Mouse (Mus musculus): ENCODE results near the gene Tfap2c.
A peak's percentile ranks its signal among the peaks of the same experiment; 100 is the strongest.

The Tfap2c gene

GRCm38 (mm10) chr2:172551872-172552271 is 2.5 kb downstream of the Tfap2c start:
- peak in 1 of 2 experiments; percentile 13 for DNase-seq

DNA sequence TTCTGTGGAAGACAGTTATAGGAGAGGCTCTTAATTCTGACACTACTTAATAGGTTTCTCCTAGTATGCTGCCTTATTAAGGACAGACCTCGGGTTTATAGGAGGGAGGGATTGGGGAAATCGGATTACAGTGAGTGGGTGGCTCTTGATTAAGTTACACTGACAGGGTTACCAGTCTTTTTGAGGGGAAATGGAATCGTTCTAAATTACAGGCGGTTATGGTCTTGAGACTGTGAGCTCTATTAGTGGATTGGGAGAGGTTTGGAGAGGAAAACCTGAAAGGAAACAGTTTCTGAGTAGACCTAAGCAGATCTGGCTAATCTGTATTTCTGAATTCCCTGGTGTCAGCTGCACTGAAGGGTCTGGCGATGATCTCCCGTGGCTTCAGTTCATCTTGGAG is 3.3 kb downstream of the Tfap2c start:
- DNase-seq, result no peak

GRCm38 (mm10) chr2:172554211-172554610 is 4.8 kb downstream of the Tfap2c start:
- no peak for DNase-seq

DNA sequence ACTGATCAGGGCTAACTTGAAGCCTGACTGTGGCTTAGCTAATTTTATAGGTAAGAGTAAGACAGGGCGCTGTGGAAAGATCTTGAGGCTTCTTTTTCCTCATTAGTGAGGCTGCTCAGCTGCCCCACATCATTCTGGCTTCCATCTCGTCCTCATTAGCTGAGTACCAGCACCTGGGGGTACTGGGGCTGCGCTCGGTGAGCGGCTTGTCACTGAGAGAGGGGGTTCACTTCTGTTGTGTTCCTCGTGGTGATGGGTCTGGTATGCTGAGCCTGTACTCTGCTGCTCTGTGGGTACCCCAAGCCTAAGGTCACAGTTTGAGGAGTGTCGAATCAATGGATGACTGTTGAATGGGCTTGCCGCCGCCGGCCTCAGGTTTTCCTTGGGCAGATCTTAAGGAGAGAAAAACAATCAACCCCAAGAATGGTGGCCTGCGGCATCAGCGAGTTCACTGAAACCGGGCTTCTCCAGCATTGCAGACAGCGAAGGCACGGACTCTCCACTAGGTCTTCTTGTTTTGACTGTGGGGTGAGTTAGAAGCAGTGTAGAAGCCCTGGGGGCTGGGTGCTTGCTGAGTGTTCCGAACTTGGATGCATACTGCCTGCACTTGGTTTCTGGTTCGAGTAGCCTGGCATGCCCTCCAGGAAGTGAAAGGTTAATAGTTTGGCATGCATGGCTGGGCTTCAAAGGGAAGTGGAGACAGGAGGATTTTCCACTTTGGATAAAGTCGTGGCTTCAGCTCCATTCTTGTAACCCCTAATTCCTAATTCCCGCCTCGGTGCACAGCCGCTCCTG is 9.5 kb downstream of the Tfap2c start:
- DNase-seq, result no peak

- DNase-seq, result no peak
These were observed 11.6 kb downstream of the Tfap2c start for GRCm38 (mm10) chr2:172561016-172561415.

- DNase-seq, result no peak
These were observed 18.4 kb downstream of the Tfap2c start for GRCm38 (mm10) chr2:172567835-172568234.

DNA sequence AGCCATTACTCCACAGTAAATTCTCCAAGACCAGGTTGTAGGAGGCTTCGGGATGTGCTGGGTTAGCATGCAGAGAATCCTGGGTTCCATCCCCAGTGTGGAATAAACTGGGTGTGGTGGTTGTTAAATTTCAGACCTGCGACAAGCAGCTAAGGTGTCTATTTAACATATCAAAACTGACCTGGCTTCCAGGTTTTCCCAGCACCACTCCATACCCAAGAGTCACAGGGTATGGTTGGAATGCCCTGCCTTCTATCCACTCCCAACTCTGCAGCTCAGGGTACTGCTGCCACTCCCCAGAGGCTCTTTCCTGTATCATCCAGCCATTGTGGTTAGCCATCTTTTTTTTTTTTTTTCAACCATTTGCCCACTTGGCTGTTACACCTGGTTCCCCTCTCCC is 19.1 kb downstream of the Tfap2c start:
- no peak for DNase-seq

DNA sequence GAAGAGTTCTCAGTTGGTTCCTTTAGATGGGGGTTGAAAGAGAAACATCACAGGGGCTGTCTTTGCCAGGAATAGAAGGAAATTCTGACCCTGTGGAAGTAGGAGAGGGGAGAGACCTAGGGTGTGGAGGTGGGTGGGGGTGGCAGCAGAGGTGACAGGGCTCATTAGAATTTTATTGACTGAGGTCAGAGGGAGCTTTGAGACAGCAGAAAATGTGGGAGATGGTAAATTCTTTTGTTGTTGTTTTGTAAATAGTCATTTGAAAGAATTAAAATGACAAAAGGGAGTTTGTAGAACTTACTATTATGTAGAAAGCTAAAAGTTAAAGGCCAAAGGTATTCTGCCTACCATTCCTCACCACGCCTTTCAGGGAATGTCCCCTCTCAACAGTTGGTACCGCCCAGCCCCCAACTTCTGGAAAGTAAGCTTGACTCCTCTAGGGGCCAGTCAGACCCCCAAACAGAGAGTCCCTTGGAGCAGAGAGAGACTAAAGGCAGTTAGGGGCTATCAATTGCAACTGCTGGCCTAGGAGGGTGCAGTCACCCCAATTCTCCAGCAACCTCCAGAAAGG is 27.9 kb downstream of the Tfap2c start:
- DNase-seq, result no peak

- DNase-seq, result peak; percentile 85 to 89
These were observed 29.8 kb downstream of the Tfap2c start for GRCm38 (mm10) chr2:172579221-172579620.

GRCm38 (mm10) chr2:172580536-172581265 is 31.3 kb downstream of the Tfap2c start:
- peak; percentile 38 to 42 for DNase-seq

- DNase-seq, result no peak
These were observed 33.9 kb downstream of the Tfap2c start for GRCm38 (mm10) chr2:172583312-172583711.

DNA sequence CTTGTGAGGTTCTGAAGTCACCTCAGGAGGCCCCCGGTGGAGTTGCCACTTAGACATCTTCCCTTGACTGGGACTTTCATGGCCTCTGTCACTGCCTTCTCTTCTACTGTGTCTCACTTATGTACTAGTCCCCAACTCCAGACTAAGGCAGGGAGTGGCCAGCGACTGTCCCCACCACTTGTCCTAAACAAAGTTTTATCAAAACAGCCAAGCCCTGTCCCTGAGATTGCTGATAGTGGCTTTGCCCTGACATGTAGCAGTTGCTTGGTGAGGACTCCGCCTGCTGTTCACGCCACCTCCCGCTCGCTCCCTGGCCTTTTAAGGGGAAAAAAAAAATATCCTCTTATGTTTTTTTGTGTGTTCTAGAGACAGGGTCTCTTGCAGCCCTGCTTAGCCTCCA is 35.9 kb downstream of the Tfap2c start:
- DNase-seq, result no peak

- DNase-seq, result no peak
These were observed 39.7 kb downstream of the Tfap2c start for GRCm38 (mm10) chr2:172589048-172589447.

DNA sequence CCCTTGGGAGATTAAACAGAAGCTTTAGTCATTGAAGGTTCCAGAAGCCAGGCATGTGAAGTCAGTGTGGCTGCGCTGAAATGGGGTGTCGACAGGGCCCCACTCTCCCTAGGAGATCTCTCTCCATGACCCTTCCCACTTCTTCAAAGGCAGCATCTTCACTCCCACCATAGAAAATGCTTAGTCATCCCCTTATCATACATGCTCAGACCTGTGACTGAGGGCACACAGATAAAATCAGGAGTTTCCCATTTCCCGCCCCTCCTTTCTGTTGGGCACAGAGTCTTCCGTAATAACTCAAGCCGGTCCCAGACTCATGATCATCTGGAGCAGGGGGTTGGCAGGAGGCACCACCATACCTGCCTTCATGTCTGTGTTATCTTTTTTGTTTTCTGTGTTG is 41.4 kb downstream of the Tfap2c start:
- no peak for DNase-seq

DNA sequence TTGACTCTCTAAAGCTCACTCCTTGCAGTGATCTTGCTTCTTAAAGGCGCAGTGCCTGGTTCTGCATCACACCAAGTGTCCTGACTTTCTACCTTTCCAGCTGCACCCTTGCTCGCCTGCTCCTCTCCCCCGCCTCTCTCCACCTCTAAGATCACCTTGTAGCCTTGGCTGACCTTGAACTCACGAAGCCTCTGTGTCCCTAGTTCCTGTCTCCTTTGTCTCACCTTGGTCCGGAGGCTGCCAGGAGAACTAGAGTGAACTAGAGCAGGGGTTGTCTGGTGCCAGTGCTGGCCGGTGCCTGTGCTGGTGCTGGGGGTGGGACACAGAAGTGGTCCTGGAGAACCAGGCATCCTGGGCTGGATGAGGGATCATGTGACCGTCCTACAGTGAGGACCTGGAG is 44.9 kb downstream of the Tfap2c start:
- no peak for DNase-seq

- no peak for DNase-seq
These were observed 47.7 kb downstream of the Tfap2c start for GRCm38 (mm10) chr2:172597056-172597455.

DNA sequence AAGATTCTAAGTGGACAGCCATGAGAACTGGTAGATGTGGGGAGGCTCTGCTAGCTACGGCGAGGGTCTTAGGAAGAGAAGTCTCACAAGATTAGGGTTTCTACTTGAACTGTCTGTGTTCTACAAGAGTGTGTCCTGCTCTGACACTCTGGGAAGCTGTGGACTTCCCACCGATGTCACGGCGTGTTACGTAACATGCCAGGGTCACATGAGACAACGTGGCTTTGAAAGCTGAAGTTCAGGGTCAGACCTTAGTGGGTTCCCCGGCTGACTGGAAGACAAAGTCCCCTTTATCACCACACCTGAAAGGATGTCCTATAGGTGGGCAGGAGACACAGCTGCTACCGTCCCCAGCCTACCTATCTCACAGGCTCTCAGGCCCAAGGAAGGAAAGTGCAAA is 48.5 kb downstream of the Tfap2c start:
- no peak for DNase-seq

- no peak for DNase-seq
These were observed 55.2 kb downstream of the Tfap2c start for GRCm38 (mm10) chr2:172604625-172605024.

- peak in 1 of 2 experiments; percentile 9 for DNase-seq
These were observed 56.2 kb downstream of the Tfap2c start for GRCm38 (mm10) chr2:172605642-172606041.

DNA sequence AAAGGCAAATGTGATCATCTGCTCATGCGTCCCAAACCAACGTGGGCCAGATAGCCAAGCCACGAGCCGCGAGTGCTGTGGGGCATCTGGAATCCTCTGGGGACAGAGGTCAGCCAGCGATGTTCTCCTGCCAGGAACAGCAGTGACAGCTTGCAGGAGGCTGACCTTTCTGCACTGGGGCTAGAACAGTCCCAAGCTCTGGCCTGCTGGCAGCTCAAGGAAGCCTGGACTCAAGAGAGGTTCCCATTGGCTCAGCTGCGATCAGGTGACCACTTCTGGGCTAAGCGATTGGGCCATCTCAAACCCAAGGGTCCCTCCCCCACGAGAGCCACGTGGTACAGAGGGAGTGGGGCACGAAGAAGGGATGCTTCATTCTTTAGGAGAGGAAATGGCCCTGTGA is 58.3 kb downstream of the Tfap2c start:
- peak in 1 of 2 experiments; percentile 5 for DNase-seq
